In the genomic region with DNA sequence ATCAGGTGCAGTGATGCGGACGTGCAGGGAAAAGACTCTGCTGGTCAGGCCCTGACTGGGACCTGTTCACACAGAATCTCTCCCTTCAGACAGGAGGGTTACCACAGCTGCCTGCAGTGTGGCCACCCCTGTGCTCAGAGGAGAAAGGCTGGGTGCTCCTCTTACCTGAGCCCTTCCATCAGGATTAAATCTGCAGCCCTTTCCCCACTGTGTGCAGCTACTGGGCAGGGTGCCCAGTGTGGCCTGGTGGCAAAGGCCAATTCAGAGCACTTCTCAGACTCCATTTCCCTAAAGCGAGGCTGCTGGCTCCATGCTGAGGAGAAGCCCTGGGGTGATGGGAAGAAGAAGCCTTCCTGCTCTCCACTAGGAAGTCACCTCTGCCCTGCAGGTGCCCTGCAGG, we compare ENCODE assay signal across 23 mouse cellular contexts. TPM values are rescaled to one million over a fixed set of nuclear protein-coding genes. Genes with fewer than 3 reads are reported as not detected.
A peak's percentile ranks its signal among the peaks of the same experiment; 100 is the strongest.
DNase-seq lines count a peak whose midpoint lies in the region; ATAC-seq and TF ChIP-seq lines count a peak whose summit lies in the region.
"Had no signal": no experiment of that assay in that cellular context is flagged by ENCODE, and none has a peak within 500 bp of the region (broad histone marks: within the 10 kb centered on the region; RNA-seq: fewer than 3 reads in every experiment).

No protein-coding gene starts in this region.

- 73% methylated on average over 3 of the region's 3 CpGs for WGBS in kidney, embryonic 15.5 days
- WGBS in stomach, embryonic 14.5 days = 89% methylated on average over 3 of the region's 3 CpGs

- no peak overlapping the region for H3K4me2 ChIP-seq in kidney, embryonic 15.5 days
- H3K4me2 ChIP-seq in stomach, embryonic 14.5 days (replicated peaks; ENCODE audit: low read depth, low read length) = no peak overlapping the region
- H3K4me2 ChIP-seq: forebrain, embryonic 13.5 days; heart, embryonic 15.5 days; hindbrain, embryonic 15.5 days; limb, embryonic 15.5 days; liver, embryonic 15.5 days; lung, embryonic 15.5 days had no signal

- no peak overlapping the region for H3K4me3 ChIP-seq in kidney, embryonic 15.5 days (replicated peaks)
- H3K4me3 ChIP-seq in E14TG2a.4 (replicated peaks; ENCODE audit: low read length) = 0 out of 2 replicates have a peak overlapping the region, but pooled peaks have one; percentile 62
- no peak overlapping the region for H3K4me3 ChIP-seq in stomach, embryonic 14.5 days (ENCODE audit: low read depth, low read length)
- H3K4me3 ChIP-seq: forebrain, embryonic 13.5 days; heart, embryonic 15.5 days; hindbrain, embryonic 15.5 days; limb, embryonic 15.5 days; liver, embryonic 15.5 days; lung, embryonic 15.5 days; midbrain, embryonic 10.5 days had no signal

- TF ChIP-seq CTCF in E14TG2a.4 (conservative IDR thresholded peaks at IDR 0.05; ENCODE audit: low read length) = no peak

- peak; percentile 41 to 45 for DNase-seq in cerebellum, postnatal 14 days
- DNase-seq in cerebellum, adult 11 months = no peak
- no peak for DNase-seq in kidney, adult 9 months
- DNase-seq: adrenal gland, adult 2 months; embryo, embryonic 11 days; heart, postnatal 36 days; kidney, postnatal 14 days; layer of hippocampus, postnatal 36 days had no signal

- no peaks in the 10 kb centered on the region for H3K9me3 ChIP-seq in kidney, embryonic 15.5 days (replicated peaks)
- H3K9me3 ChIP-seq in E14TG2a.4 (ENCODE audit: low read length) = no peaks in the 10 kb centered on the region
- no peaks in the 10 kb centered on the region for H3K9me3 ChIP-seq in stomach, embryonic 14.5 days (ENCODE audit: control insufficient read depth, low read depth, low read length)
- H3K9me3 ChIP-seq: forebrain, embryonic 13.5 days; G1E; heart, embryonic 15.5 days; hindbrain, embryonic 15.5 days; limb, embryonic 15.5 days; liver, embryonic 15.5 days; lung, embryonic 15.5 days; midbrain, embryonic 10.5 days had no signal

- no peaks in the 10 kb centered on the region for H3K27me3 ChIP-seq in kidney, embryonic 15.5 days
- no peaks in the 10 kb centered on the region for H3K27me3 ChIP-seq in E14TG2a.4 (ENCODE audit: insufficient read depth, low read length)
- no peaks in the 10 kb centered on the region for H3K27me3 ChIP-seq in stomach, embryonic 14.5 days (ENCODE audit: control insufficient read depth, insufficient read depth, low read length)
- H3K27me3 ChIP-seq: forebrain, embryonic 13.5 days; heart, embryonic 15.5 days; hindbrain, embryonic 15.5 days; limb, embryonic 15.5 days; liver, embryonic 15.5 days; lung, embryonic 15.5 days; Patski had no signal

- ATAC-seq in kidney, embryonic 15.5 days (replicated peaks; ENCODE audit: low FRiP score) = no peak
- no peak for ATAC-seq in stomach, embryonic 14.5 days (ENCODE audit: insufficient number of reproducible peaks, insufficient read depth, low FRiP score, low read depth)
- ATAC-seq in megakaryocyte progenitor cell, adult 5-6 weeks (replicated peaks; ENCODE audit: poor library complexity) = no peak
- ATAC-seq: forebrain, embryonic 13.5 days; midbrain, embryonic 16.5 days; Patski had no signal

- H3K4me1 ChIP-seq in kidney, embryonic 15.5 days = peaks cover 44% of the 10 kb centered on the region
- H3K4me1 ChIP-seq in E14TG2a.4 (replicated peaks; ENCODE audit: low read depth, low read length) = peaks cover 83% of the 10 kb centered on the region
- peaks cover 11% of the 10 kb centered on the region; the same call in 1 of the 2 replicates for H3K4me1 ChIP-seq in stomach, embryonic 14.5 days (ENCODE audit: control insufficient read depth, insufficient read depth, low read length)
- H3K4me1 ChIP-seq: forebrain, embryonic 13.5 days; hindbrain, embryonic 15.5 days had no signal

- H3K36me3 ChIP-seq in kidney, embryonic 15.5 days = peaks cover 60% of the 10 kb centered on the region
- H3K36me3 ChIP-seq in E14TG2a.4 (ENCODE audit: insufficient read depth, low read length) = peaks cover 64% of the 10 kb centered on the region
- peaks cover 34% of the 10 kb centered on the region for H3K36me3 ChIP-seq in stomach, embryonic 14.5 days (ENCODE audit: control insufficient read depth, insufficient read depth, low read length)

- 0 out of 2 replicates have a peak overlapping the region, but pooled peaks have one; percentile 92 for H3K27ac ChIP-seq in kidney, embryonic 15.5 days
- peak overlapping the region; percentile 95; the same call in 1 of the 2 replicates for H3K27ac ChIP-seq in stomach, embryonic 14.5 days (ENCODE audit: low read length)
- H3K27ac ChIP-seq: heart, embryonic 15.5 days; hindbrain, embryonic 15.5 days; liver, embryonic 15.5 days; macrophage; midbrain, embryonic 10.5 days had no signal

- no peak overlapping the region for H3K9ac ChIP-seq in kidney, embryonic 15.5 days
- no peak overlapping the region for H3K9ac ChIP-seq in stomach, embryonic 14.5 days (replicated peaks; ENCODE audit: low read depth, low read length)
- H3K9ac ChIP-seq: forebrain, embryonic 13.5 days; heart, embryonic 15.5 days; hindbrain, embryonic 15.5 days; limb, embryonic 15.5 days; liver, embryonic 15.5 days; lung, embryonic 15.5 days had no signal

RNA-seq across cellular contexts. Expression of a gene that starts 12.3 kb away (rescaled TPM):
- 6.4 and 7.3 TPM in 2 replicates for polyA plus RNA-seq in kidney, embryonic 15.5 days (2015; fragmentation: Nextera tagmentation; extraction: Ambion mirVana)
- polyA plus RNA-seq in stomach, embryonic 14.5 days (2014; fragmentation: Nextera tagmentation; extraction: Ambion mirVana) = 12.8 and 13.7 TPM in 2 replicates
- not detected in 2 replicates for total RNA-seq in megakaryocyte progenitor cell, adult 5-6 weeks (2015)
- not detected in 2 replicates for total RNA-seq in megakaryocyte progenitor cell, adult 5-6 weeks (2017)
- total RNA-seq: G1E had no signal
- polyA plus RNA-seq: G1E had no signal

RNA-seq across cellular contexts. Expression of a gene that starts 28.3 kb away (rescaled TPM):
- 34.6 and 39.1 TPM in 2 replicates for polyA plus RNA-seq in kidney, embryonic 15.5 days (2015; fragmentation: Nextera tagmentation; extraction: Ambion mirVana)
- 32.2 and 34.9 TPM in 2 replicates for polyA plus RNA-seq in stomach, embryonic 14.5 days (2014; fragmentation: Nextera tagmentation; extraction: Ambion mirVana)
- 4.0 and 6.0 TPM in 2 replicates for total RNA-seq in megakaryocyte progenitor cell, adult 5-6 weeks (2015)
- total RNA-seq in megakaryocyte progenitor cell, adult 5-6 weeks (2017) = 15.7 and 19.2 TPM in 2 replicates

Comparison
In these comparisons a context has a peak if more than half of its experiments do, and no peak if none do; other contexts are left out.
1. DNase-seq: peak in cerebellum, postnatal 14 days (2 of 2); none in cerebellum, adult 11 months (single experiment) and kidney, adult 9 months (single experiment).